Mouse (Mus musculus) kidney, postnatal 0 days (tissue): ENCODE measurements around the gene Tmem203. TPM values are rescaled to one million over a fixed set of nuclear protein-coding genes. Genes with fewer than 3 reads are reported as not detected.

ENCODE experiments used
- ATAC-seq: fragments of 200-750 bp; cut with Nextera tagmentation; replicated peaks from 2 replicates; pipeline ENCODE4 v1.8.0; 2017; ENCODE audit warnings: low read depth, moderate number of reproducible peaks, moderate TSS enrichment, moderate library complexity; ENCODE audit not compliant: low FRiP score
- DNase-seq: peaks from one replicate; pipeline ENCODE4 v3.0.0-alpha.2; 2016; ENCODE audit warnings: low spot score
- H3K27ac ChIP-seq: fragments of 300-500 bp; sonication (generic); 2 replicates; pipeline ENCODE4 v1.5.1; 2014; ENCODE audit warnings: mild to moderate bottlenecking
- H3K27me3 ChIP-seq: fragments of 300-500 bp; sonication (generic); 2 replicates; pipeline ENCODE4 v1.6.1; 2014; ENCODE audit warnings: low read length, mixed read lengths; ENCODE audit not compliant: insufficient read depth
- H3K36me3 ChIP-seq: fragments of 300-500 bp; sonication (generic); 2 replicates; pipeline ENCODE4 v1.6.1; 2014; ENCODE audit warnings: low read length, mixed read lengths; ENCODE audit not compliant: insufficient read depth
- H3K4me1 ChIP-seq: fragments of 300-500 bp; sonication (generic); replicated peaks from 2 replicates; pipeline ENCODE4 v1.6.1; 2014; ENCODE audit warnings: antibody characterized with exemption, low read length, mixed read lengths; ENCODE audit not compliant: insufficient read depth
- H3K4me2 ChIP-seq: fragments of 300-500 bp; sonication (generic); 2 replicates; pipeline ENCODE4 v1.6.1; 2014; ENCODE audit warnings: mild to moderate bottlenecking, low read length, moderate library complexity, mixed read lengths
- H3K4me3 ChIP-seq: fragments of 300-500 bp; sonication (generic); replicated peaks from 2 replicates; pipeline ENCODE4 v1.5.1; 2014; ENCODE audit warnings: low read depth, low read length
- H3K9ac ChIP-seq: fragments of 300-500 bp; sonication (generic); 2 replicates; pipeline ENCODE4 v1.6.1; 2014; ENCODE audit warnings: low read depth, low read length
- H3K9me3 ChIP-seq: fragments of 300-500 bp; sonication (generic); replicated peaks from 2 replicates; pipeline ENCODE4 v1.6.1; 2016; ENCODE audit warnings: low read length, inconsistent platforms, mixed read lengths
- CTCF ChIP-seq: IDR thresholded peaks from 2 replicates; pipeline ENCODE4 v1.5.1; 2016; ENCODE audit warnings: antibody characterized with exemption, low read depth, mild to moderate bottlenecking, moderate library complexity
- WGBS: fragments of 180-500 bp; shearing (Covaris S2); extraction: QIAGEN DNeasy Blood & Tissue Kit; methylation state at CpG from one replicate; pipeline ENCODE4 v1.1.7; 2014; 5-methylcytosine and 5-hydroxymethylcytosine counted together
- polyA plus RNA-seq: library from polyadenylated mRNA; unstranded; fragments of >200 nt; fragmentation: Nextera tagmentation; extraction: Ambion mirVana; gene quantifications from 2 replicates; pipeline ENCODE4 v1.2.1, GENCODE M21; 2015

Tmem203 gene
- polyA plus RNA-seq, result 42.6 and 46.7 TPM in 2 replicates

DNA sequence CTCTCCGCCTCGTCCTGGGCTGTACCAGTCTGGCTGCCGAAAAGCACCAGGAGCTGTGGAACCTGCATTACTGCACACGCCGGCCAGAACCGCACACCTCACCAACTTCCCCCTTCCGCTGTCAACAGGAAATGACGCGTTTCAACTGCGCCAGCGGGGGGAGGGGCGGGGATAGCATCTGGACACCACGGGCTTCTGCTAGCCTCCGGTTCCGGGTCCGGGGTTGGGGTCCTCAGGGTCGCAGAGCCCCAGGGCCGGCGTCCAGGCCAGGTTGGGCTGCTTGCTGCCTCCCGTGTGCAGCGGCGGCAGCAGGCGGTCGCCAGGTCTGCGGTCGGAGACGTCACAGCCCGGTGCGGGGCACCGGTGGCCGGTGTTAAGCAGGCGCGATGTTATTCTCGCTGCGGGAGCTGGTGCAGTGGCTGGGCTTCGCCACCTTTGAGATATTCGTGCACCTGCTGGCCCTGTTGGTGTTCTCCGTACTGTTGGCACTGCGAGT is at the start of gene Tmem203:
TSS of gene Tmem203 (plus strand) at position 156 of the 496 bp plus-strand sequence.
- peaks cover 6% of the 10 kb centered on the region for H3K4me1 ChIP-seq
- peak within 1 kb of the TSS; percentile 74 for H3K9ac ChIP-seq
- peaks cover 14% of the 10 kb centered on the region; the same call in 1 of the 2 replicates for H3K36me3 ChIP-seq
- H3K9me3 ChIP-seq, result no peaks in the 10 kb centered on the region
- ATAC-seq, result peak; percentile 90
- peak within 1 kb of the TSS; percentile 99 for H3K4me3 ChIP-seq
- peak; percentile 94 for DNase-seq
- peak within 1 kb of the TSS; percentile 89 for H3K27ac ChIP-seq
- no peak for TF ChIP-seq CTCF
- peak within 1 kb of the TSS; percentile 98 for H3K4me2 ChIP-seq
- WGBS, result under 1% methylated on average over 39 of the region's 39 CpGs
- H3K27me3 ChIP-seq, result no peaks in the 10 kb centered on the region

DNA sequence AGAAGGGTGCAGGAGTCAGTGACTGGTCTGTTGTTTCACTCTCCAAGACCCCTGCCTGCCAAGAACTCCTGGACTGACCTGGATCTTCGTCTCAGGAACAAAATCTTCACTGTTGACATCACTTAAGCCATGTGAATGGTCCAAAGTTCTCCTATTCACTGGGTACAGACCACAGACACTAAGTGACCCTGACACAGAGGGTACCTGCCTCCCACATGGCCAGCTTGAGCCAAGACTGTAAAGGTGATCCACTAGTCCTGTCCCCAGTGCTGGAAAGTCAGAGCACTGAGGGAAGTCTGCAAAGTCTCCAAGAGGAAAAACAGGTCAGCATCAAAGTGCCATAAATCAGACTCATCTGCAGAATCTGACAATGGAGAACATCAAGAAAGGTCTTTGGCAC is 47.6 kb upstream of the Tmem203 start:
- ATAC-seq (no peak), DNase-seq (no peak)
- H3K9me3 ChIP-seq, result no peaks in the 10 kb centered on the region
- peaks cover 44% of the 10 kb centered on the region for H3K36me3 ChIP-seq
- H3K4me1 ChIP-seq, result peaks cover 10% of the 10 kb centered on the region
- no peak for TF ChIP-seq CTCF
- H3K27me3 ChIP-seq, result no peaks in the 10 kb centered on the region
- no peak overlapping the region for H3K9ac ChIP-seq
- WGBS, result 85% methylated on average over 1 of the region's 1 CpGs
- no peak overlapping the region for H3K4me2 ChIP-seq
- H3K4me3 ChIP-seq, result no peak overlapping the region
- no peak overlapping the region for H3K27ac ChIP-seq

DNA sequence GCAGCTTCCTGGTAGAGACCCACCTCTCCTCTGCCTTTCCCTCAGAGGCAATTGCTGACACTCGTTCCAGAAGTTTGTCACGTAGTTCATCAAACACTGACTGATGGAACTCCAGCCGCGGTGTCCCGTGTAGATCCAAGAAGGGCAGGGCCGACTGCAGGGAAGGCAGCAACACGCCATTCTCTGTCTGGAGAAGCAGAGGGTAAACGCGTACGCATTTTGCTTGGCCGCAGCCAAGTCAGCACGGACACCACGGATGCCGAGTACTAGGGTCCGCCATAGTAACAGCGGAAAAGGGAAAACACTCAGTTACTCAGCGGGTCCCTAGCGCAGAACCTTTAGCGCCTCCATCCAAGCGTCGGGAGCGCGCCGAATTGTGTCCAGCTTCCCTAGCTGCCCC is 44.6 kb upstream of the Tmem203 start:
- ATAC-seq (0 out of 2 replicates have a peak, but pooled peaks have one; percentile 2), DNase-seq (no peak)
- WGBS, result 1% methylated on average over 24 of the region's 24 CpGs
- Histone ChIP-seq H3K4me1 (peaks cover 10% of the 10 kb centered on the region), H3K36me3 (peaks cover 17% of the 10 kb centered on the region), H3K9me3 (no peaks in the 10 kb centered on the region), H3K27me3 (no peaks in the 10 kb centered on the region), H3K9ac (peak overlapping the region; percentile 93), H3K4me2 (peak overlapping the region; percentile 81), H3K4me3 (peak overlapping the region; percentile 99), H3K27ac (peak overlapping the region; percentile 90)
- no peak for TF ChIP-seq CTCF

DNA sequence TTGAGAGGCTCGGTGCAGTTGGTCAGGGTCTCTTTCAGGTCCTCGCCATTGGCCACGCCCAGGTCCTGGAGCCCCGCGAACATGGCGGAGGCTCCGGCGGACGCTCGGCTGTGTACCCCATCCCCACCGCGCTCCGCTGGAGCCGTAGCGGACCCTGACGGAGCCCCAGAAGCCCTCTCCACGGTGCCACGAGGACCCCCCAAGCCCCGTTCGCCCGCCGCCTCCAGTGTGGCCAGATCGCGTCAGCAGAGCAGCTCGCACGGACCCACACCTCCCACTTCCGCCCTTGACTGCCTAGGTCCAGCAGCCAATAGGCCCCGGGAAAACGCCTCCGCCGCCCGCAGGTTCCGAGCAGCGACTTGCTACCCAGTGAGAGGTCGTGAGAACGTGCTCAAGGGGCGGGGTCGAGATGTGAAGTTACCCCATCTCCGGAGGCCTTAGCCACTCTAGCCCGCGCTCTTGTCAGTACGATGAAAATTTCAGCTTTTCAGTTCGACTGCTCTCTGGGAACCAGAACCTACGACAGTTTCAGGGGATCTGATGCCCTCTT is 44.0 kb upstream of the Tmem203 start, which contains the start of gene Nelfb:
TSS of gene Nelfb (minus strand) at position 369 of the 550 bp plus-strand sequence.
- ATAC-seq, result peak; percentile 92
- Histone ChIP-seq H3K9ac (peak within 1 kb of the TSS; percentile 93), H3K27ac (peak within 1 kb of the TSS; percentile 90), H3K4me3 (peak within 1 kb of the TSS; percentile 99), H3K27me3 (no peaks in the 10 kb centered on the region), H3K36me3 (peaks cover 12% of the 10 kb centered on the region; the same call in 1 of the 2 replicates), H3K4me1 (peaks cover 10% of the 10 kb centered on the region), H3K4me2 (peak within 1 kb of the TSS; percentile 81), H3K9me3 (no peaks in the 10 kb centered on the region)
- 0 out of 2 replicates have a peak, but pooled peaks have one; percentile 4 for TF ChIP-seq CTCF
- under 1% methylated on average over 44 of the region's 44 CpGs for WGBS
- peak; percentile 96 for DNase-seq

DNA sequence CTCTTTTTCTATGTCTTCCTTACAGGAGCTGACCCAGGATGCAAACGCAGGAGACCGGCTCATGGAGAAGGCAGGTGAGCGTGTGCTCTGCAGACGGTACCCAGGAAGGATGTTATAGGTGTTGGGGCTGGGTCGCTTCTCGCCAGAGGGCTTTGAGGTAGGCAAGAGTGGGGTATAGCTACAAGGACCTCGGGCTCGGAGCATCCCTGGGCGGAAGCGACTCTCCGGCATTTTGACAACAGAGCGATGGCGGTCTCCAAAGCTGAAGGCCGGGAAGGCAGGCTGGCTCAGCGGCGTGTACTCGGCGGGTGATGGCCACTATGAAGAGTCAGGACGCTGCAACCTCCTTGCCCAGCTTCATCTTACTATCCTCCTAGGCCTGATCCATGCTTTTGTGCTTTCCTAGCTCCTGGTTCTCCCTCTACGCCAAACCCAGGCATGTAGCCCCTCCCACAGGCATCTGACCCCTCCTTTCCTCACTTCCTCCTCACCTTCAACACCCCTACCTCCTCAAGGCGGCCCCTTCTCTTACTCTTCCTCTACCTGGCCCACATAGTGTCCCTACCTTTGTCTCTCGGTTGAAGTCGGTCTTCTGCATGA is 41.9 kb upstream of the Tmem203 start:
- no peak for DNase-seq
- no peak for TF ChIP-seq CTCF
- ATAC-seq, result no peak
- 0 out of 2 replicates have a peak, but pooled peaks cover under 1% of the 10 kb centered on the region for H3K36me3 ChIP-seq
- H3K9me3 ChIP-seq, result no peaks in the 10 kb centered on the region
- H3K27me3 ChIP-seq, result no peaks in the 10 kb centered on the region
- 67% methylated on average over 23 of the region's 23 CpGs for WGBS
- H3K4me1 ChIP-seq, result peaks cover 10% of the 10 kb centered on the region
- no peak overlapping the region for H3K4me2 ChIP-seq
- no peak overlapping the region for H3K27ac ChIP-seq
- no peak overlapping the region for H3K9ac ChIP-seq
- no peak overlapping the region for H3K4me3 ChIP-seq

DNA sequence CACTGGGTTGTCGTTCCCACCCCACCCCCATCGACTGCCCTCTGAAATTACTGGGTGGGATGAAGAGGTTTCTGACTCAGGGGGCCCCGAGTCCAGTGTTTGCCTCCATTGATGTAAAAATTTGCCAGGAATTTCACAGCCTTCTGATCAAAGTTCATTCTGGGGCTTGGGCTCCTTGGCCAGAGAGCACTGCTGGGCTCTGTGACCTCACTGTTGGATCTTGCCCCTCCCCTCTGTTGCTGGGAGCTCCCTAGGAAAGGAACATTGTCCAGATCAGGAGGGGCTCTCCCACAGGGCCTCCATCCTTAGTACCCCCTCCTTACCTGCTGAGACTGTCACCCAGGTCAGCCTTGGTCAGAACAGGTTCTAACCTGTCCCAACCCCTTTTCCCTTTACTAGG is 40.8 kb upstream of the Tmem203 start, which contains the start of gene Stpg3:
TSS of gene Stpg3 (minus strand) at position 194 of the 400 bp plus-strand sequence.
- no peak within 1 kb of the TSS for H3K27ac ChIP-seq
- no peaks in the 10 kb centered on the region for H3K9me3 ChIP-seq
- peaks cover 10% of the 10 kb centered on the region for H3K4me1 ChIP-seq
- TF ChIP-seq CTCF, result no peak
- H3K4me2 ChIP-seq, result no peak within 1 kb of the TSS
- DNase-seq (peak; percentile 13), ATAC-seq (0 out of 2 replicates have a peak, but pooled peaks have one; percentile 47)
- H3K36me3 ChIP-seq, result no peaks in the 10 kb centered on the region
- no peak within 1 kb of the TSS for H3K9ac ChIP-seq
- H3K4me3 ChIP-seq, result no peak within 1 kb of the TSS
- H3K27me3 ChIP-seq, result no peaks in the 10 kb centered on the region
- 52% methylated on average over 3 of the region's 3 CpGs for WGBS
